Mouse (Mus musculus): ENCODE data around the gene Snx12. TPM values are rescaled to one million over a fixed set of nuclear protein-coding genes. Genes with fewer than 3 reads are reported as not detected.
"Not testable (repeated sequence)": the region's sequence is repeated elsewhere in the genome, so short reads cannot be mapped to it uniquely, and the experiment has no call there.

The Snx12 gene
- polyA plus RNA-seq, 2 experiments = 42.1 to 52.8 TPM

- Histone ChIP-seq H3K27me3 (ENCODE audit: control insufficient read depth, insufficient read depth, low read length) (no peaks in the 10 kb centered on the region), H3K27ac (replicated peaks; ENCODE audit: low read depth, low read length) (no peak overlapping the region), H3K4me2 (replicated peaks; ENCODE audit: low read depth, low read length, severe bottlenecking) (no peak overlapping the region), H3K36me3 (ENCODE audit: control insufficient read depth, insufficient read depth, low read length) (no peaks in the 10 kb centered on the region), H3K9me3 (ENCODE audit: control insufficient read depth, low read length) (no peaks in the 10 kb centered on the region), H3K4me3 (replicated peaks; ENCODE audit: low read length) (no peak overlapping the region), H3K9ac (ENCODE audit: low read depth, low read length, severe bottlenecking) (no peak overlapping the region), H3K4me1 (ENCODE audit: control insufficient read depth, insufficient read depth, low read length) (no peaks in the 10 kb centered on the region)
- DNase-seq (ENCODE audit: low spot score) (no peak), ATAC-seq (ENCODE audit: low FRiP score, low read depth) (no peak)
- no peak for TF ChIP-seq POLR2A (IDR thresholded peaks at IDR 0.05; ENCODE audit: borderline replicate concordance, extremely low read depth, insufficient read depth, insufficient read length)
- WGBS = 52% methylated on average over 1 of the region's 1 CpGs
Observed at GRCm38 (mm10) chrX:101120546-101120945, 101.8 kb downstream of the Snx12 start.

DNA sequence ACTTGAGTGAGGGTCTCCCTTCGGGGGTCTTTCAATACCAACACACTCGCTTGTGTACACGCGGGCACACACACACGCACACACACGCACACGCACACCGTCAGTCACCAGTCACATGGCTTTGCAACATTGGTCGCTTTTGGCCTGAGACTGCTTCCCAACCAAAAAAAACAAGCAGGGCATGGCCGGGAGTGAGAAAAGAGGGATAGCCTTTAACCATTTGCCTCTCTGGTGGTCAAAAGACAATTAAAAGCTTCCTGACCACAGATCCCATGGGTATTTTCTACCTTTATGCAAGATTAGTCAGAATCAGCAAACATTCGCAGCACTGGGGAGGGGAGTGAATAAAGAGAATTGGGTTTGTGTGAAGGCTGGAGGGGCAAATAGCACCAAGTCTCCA, 136.4 kb downstream of the Snx12 start, which contains the start of gene Slc7a3:
Slc7a3 (minus strand) TSS at position 101 of the 400 bp plus-strand sequence.
- no peaks in the 10 kb centered on the region for H3K4me1 ChIP-seq (ENCODE audit: control insufficient read depth, insufficient read depth, low read length)
- no peaks in the 10 kb centered on the region for H3K9me3 ChIP-seq (ENCODE audit: control insufficient read depth, low read length)
- DNase-seq (ENCODE audit: low spot score) (no peak), ATAC-seq (ENCODE audit: low FRiP score, low read depth) (no peak)
- H3K4me2 ChIP-seq (replicated peaks; ENCODE audit: low read depth, low read length, severe bottlenecking) = peak within 1 kb of the TSS; percentile 52
- no peak within 1 kb of the TSS for H3K27ac ChIP-seq (replicated peaks; ENCODE audit: low read depth, low read length)
- WGBS = 40% methylated on average over 11 of the region's 11 CpGs
- H3K36me3 ChIP-seq (ENCODE audit: control insufficient read depth, insufficient read depth, low read length) = no peaks in the 10 kb centered on the region
- peaks cover 8% of the 10 kb centered on the region; the same call in 1 of the 2 replicates for H3K27me3 ChIP-seq (ENCODE audit: control insufficient read depth, insufficient read depth, low read length)
- H3K9ac ChIP-seq (ENCODE audit: low read depth, low read length, severe bottlenecking) = no peak within 1 kb of the TSS
- TF ChIP-seq POLR2A (IDR thresholded peaks at IDR 0.05; ENCODE audit: borderline replicate concordance, extremely low read depth, insufficient read depth, insufficient read length) = no peak
- H3K4me3 ChIP-seq (replicated peaks; ENCODE audit: low read length) = peak within 1 kb of the TSS; percentile 28

DNA sequence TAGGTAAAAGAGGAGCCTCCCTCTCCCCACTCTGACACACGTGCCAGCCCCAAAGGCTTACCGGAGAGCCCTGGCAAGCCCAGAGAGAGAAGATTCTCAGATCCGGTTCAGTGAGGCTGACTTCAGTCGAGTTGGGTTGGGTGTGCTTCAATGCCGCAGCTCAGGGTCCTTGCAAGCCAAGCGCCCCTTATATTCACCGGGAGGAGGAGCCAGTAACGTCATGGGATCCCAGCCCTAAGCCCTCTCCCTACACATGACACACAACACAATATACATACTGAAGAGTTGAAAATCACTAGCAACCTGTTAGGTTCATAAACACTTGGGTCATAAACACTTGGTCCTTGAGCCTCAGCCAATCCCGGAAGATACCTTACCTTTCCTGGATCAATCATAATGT, 137.2 kb downstream of the Snx12 start:
- not testable (repeated sequence) for DNase-seq (ENCODE audit: low spot score); H3K36me3 ChIP-seq (ENCODE audit: control insufficient read depth, insufficient read depth, low read length); ATAC-seq (ENCODE audit: low FRiP score, low read depth); H3K27ac ChIP-seq (replicated peaks; ENCODE audit: low read depth, low read length); H3K9ac ChIP-seq (ENCODE audit: low read depth, low read length, severe bottlenecking); H3K9me3 ChIP-seq (ENCODE audit: control insufficient read depth, low read length); H3K4me1 ChIP-seq (ENCODE audit: control insufficient read depth, insufficient read depth, low read length); H3K27me3 ChIP-seq (ENCODE audit: control insufficient read depth, insufficient read depth, low read length)
- WGBS = 16% methylated on average over 8 of the region's 9 CpGs
- H3K4me2 ChIP-seq (replicated peaks; ENCODE audit: low read depth, low read length, severe bottlenecking) = peak overlapping the region; percentile 52
- H3K4me3 ChIP-seq (replicated peaks; ENCODE audit: low read length) = peak overlapping the region; percentile 28

GRCm38 (mm10) chrX:101084192-101084591, 138.2 kb downstream of the Snx12 start:
- no peak for TF ChIP-seq POLR2A (IDR thresholded peaks at IDR 0.05; ENCODE audit: borderline replicate concordance, extremely low read depth, insufficient read depth, insufficient read length)
- 47% methylated on average over 2 of the region's 2 CpGs for WGBS
- Histone ChIP-seq H3K27me3 (ENCODE audit: control insufficient read depth, insufficient read depth, low read length) (peaks cover 8% of the 10 kb centered on the region; the same call in 1 of the 2 replicates), H3K4me1 (ENCODE audit: control insufficient read depth, insufficient read depth, low read length) (no peaks in the 10 kb centered on the region), H3K4me2 (replicated peaks; ENCODE audit: low read depth, low read length, severe bottlenecking) (peak overlapping the region; percentile 52; the same call in 1 of the 2 replicates), H3K9me3 (ENCODE audit: control insufficient read depth, low read length) (no peaks in the 10 kb centered on the region), H3K36me3 (ENCODE audit: control insufficient read depth, insufficient read depth, low read length) (no peaks in the 10 kb centered on the region), H3K9ac (ENCODE audit: low read depth, low read length, severe bottlenecking) (no peak overlapping the region), H3K27ac (replicated peaks; ENCODE audit: low read depth, low read length) (no peak overlapping the region), H3K4me3 (replicated peaks; ENCODE audit: low read length) (peak overlapping the region; percentile 28; the same call in 1 of the 2 replicates)
- ATAC-seq (ENCODE audit: low FRiP score, low read depth) (no peak), DNase-seq (ENCODE audit: low spot score) (no peak)

GRCm38 (mm10) chrX:101065245-101065644, 157.1 kb downstream of the Snx12 start:
- H3K4me1 ChIP-seq (ENCODE audit: control insufficient read depth, insufficient read depth, low read length) = no peaks in the 10 kb centered on the region
- WGBS = 81% methylated on average over 1 of the region's 1 CpGs
- H3K4me3 ChIP-seq (replicated peaks; ENCODE audit: low read length) = no peak overlapping the region
- H3K27me3 ChIP-seq (ENCODE audit: control insufficient read depth, insufficient read depth, low read length) = no peaks in the 10 kb centered on the region
- H3K9me3 ChIP-seq (ENCODE audit: control insufficient read depth, low read length) = no peaks in the 10 kb centered on the region
- DNase-seq (ENCODE audit: low spot score) = no peak
- no peak overlapping the region for H3K27ac ChIP-seq (replicated peaks; ENCODE audit: low read depth, low read length)
- ATAC-seq (ENCODE audit: low FRiP score, low read depth) = no peak
- no peak overlapping the region for H3K9ac ChIP-seq (ENCODE audit: low read depth, low read length, severe bottlenecking)
- H3K4me2 ChIP-seq (replicated peaks; ENCODE audit: low read depth, low read length, severe bottlenecking) = no peak overlapping the region
- TF ChIP-seq POLR2A (IDR thresholded peaks at IDR 0.05; ENCODE audit: borderline replicate concordance, extremely low read depth, insufficient read depth, insufficient read length) = no peak
- no peaks in the 10 kb centered on the region for H3K36me3 ChIP-seq (ENCODE audit: control insufficient read depth, insufficient read depth, low read length)

- Histone ChIP-seq H3K27me3 (ENCODE audit: control insufficient read depth, insufficient read depth, low read length) (no peaks in the 10 kb centered on the region), H3K9me3 (ENCODE audit: control insufficient read depth, low read length) (no peaks in the 10 kb centered on the region), H3K36me3 (ENCODE audit: control insufficient read depth, insufficient read depth, low read length) (no peaks in the 10 kb centered on the region), H3K27ac (replicated peaks; ENCODE audit: low read depth, low read length) (no peak overlapping the region), H3K9ac (ENCODE audit: low read depth, low read length, severe bottlenecking) (no peak overlapping the region), H3K4me2 (replicated peaks; ENCODE audit: low read depth, low read length, severe bottlenecking) (no peak overlapping the region), H3K4me1 (ENCODE audit: control insufficient read depth, insufficient read depth, low read length) (no peaks in the 10 kb centered on the region), H3K4me3 (replicated peaks; ENCODE audit: low read length) (no peak overlapping the region)
- ATAC-seq (ENCODE audit: low FRiP score, low read depth) (no peak), DNase-seq (ENCODE audit: low spot score) (no peak)
- TF ChIP-seq POLR2A (IDR thresholded peaks at IDR 0.05; ENCODE audit: borderline replicate concordance, extremely low read depth, insufficient read depth, insufficient read length) = no peak
- 54% methylated on average over 2 of the region's 2 CpGs for WGBS
Observed at GRCm38 (mm10) chrX:101063503-101063902, 158.9 kb downstream of the Snx12 start.
